Comparison of ENCODE assay signal across 15 mouse cellular contexts in the genomic region with DNA sequence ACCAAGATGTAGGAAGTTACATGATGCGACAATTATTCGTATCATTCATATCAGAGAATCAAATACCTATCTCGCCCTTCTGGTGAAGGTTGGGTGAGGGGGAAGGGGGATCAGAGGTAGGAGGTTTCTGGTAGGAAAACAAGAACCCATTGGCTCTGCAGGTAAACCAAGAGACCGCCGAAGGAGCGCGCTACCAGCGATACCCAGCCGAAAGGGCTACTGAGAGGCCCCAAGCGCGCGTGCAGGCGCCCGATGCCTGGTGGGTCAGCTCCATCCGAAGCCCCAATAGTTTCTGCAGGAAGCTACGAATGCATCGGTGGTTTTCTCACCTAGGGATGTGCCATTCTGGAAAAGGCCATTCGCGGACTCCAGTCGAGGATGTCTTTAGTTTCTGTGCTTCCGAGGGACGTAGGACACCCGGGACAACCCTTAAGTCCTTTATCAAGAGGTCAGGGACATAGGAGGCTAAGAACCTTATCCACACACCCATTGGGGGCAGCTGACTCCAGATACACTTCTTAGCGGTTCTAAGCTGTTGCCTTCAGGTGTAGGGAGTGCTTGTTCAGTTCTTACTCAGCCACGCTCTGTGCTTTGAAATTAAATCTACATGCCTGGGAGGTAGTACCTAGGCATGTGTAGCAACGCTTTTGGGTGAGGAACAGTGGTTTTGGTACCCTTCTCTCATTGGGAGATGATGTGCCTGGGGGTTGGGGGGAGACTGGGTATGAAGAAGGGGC. TPM values are rescaled to one million over a fixed set of nuclear protein-coding genes. Genes with fewer than 3 reads are reported as not detected.
A peak's percentile ranks its signal among the peaks of the same experiment; 100 is the strongest.
DNase-seq lines count a peak whose midpoint lies in the region; ATAC-seq lines count a peak whose summit lies in the region.
"Had no signal": no experiment of that assay in that cellular context is flagged by ENCODE, and none has a peak within 500 bp of the region (broad histone marks: within the 10 kb centered on the region; RNA-seq: fewer than 3 reads in every experiment).

No protein-coding gene starts in this region.

- no peak overlapping the region for H3K27ac ChIP-seq in hindbrain, embryonic 11.5 days (ENCODE audit: low read depth, low read length)
- H3K27ac ChIP-seq in hindbrain, embryonic 13.5 days, result no peak overlapping the region
- H3K27ac ChIP-seq in embryonic facial prominence, embryonic 13.5 days, result no peak overlapping the region
- H3K27ac ChIP-seq in forebrain, embryonic 14.5 days (ENCODE audit: low read depth, low read length), result peak overlapping the region; percentile 77
- H3K27ac ChIP-seq in midbrain, embryonic 14.5 days (replicated peaks; ENCODE audit: low read depth, low read length), result no peak overlapping the region
- H3K27ac ChIP-seq: liver, embryonic 15.5 days; stomach, embryonic 15.5 days had no signal

- H3K36me3 ChIP-seq in hindbrain, embryonic 11.5 days (ENCODE audit: control insufficient read depth, insufficient read depth, low read length), result no peaks in the 10 kb centered on the region
- H3K36me3 ChIP-seq in hindbrain, embryonic 13.5 days, result no peaks in the 10 kb centered on the region
- H3K36me3 ChIP-seq in embryonic facial prominence, embryonic 13.5 days, result no peaks in the 10 kb centered on the region
- H3K36me3 ChIP-seq in forebrain, embryonic 14.5 days (ENCODE audit: control insufficient read depth, insufficient read depth, low read length), result no peaks in the 10 kb centered on the region
- no peaks in the 10 kb centered on the region for H3K36me3 ChIP-seq in midbrain, embryonic 14.5 days (ENCODE audit: control insufficient read depth, insufficient read depth, low read length)
- H3K36me3 ChIP-seq: liver, embryonic 15.5 days; stomach, embryonic 15.5 days had no signal

- WGBS in hindbrain, embryonic 11.5 days, result under 1% methylated on average over 26 of the region's 26 CpGs
- WGBS in hindbrain, embryonic 13.5 days, result 1% methylated on average over 26 of the region's 26 CpGs
- 5% methylated on average over 26 of the region's 26 CpGs for WGBS in embryonic facial prominence, embryonic 13.5 days
- WGBS in forebrain, embryonic 14.5 days, result under 1% methylated on average over 26 of the region's 26 CpGs
- under 1% methylated on average over 26 of the region's 26 CpGs for WGBS in midbrain, embryonic 14.5 days

- no peak for ATAC-seq in hindbrain, embryonic 11.5 days (ENCODE audit: low FRiP score)
- ATAC-seq in hindbrain, embryonic 13.5 days (ENCODE audit: low FRiP score), result no peak
- no peak for ATAC-seq in embryonic facial prominence, embryonic 13.5 days (ENCODE audit: insufficient number of reproducible peaks, insufficient read depth, low FRiP score, low TSS enrichment, low read depth)
- peak; percentile 19; the same call in 1 of the 2 replicates for ATAC-seq in forebrain, embryonic 14.5 days
- no peak for ATAC-seq in midbrain, embryonic 14.5 days (ENCODE audit: low FRiP score, low TSS enrichment)
- no peak for ATAC-seq in activated CD4-positive, CD25-positive, alpha-beta regulatory T cell, adult 4 months
- ATAC-seq: inflammation-experienced regulatory T-cells, adult 6 months had no signal

- H3K9ac ChIP-seq in hindbrain, embryonic 11.5 days (ENCODE audit: low read depth, low read length), result no peak overlapping the region
- H3K9ac ChIP-seq in hindbrain, embryonic 13.5 days, result no peak overlapping the region
- H3K9ac ChIP-seq in embryonic facial prominence, embryonic 13.5 days, result no peak overlapping the region; the same call in 1 of the 2 replicates
- H3K9ac ChIP-seq in forebrain, embryonic 14.5 days (ENCODE audit: low read length), result peak overlapping the region; percentile 22
- no peak overlapping the region for H3K9ac ChIP-seq in midbrain, embryonic 14.5 days (replicated peaks; ENCODE audit: low read length)
- H3K9ac ChIP-seq: liver, embryonic 15.5 days; stomach, embryonic 15.5 days had no signal

- no peaks in the 10 kb centered on the region for H3K9me3 ChIP-seq in hindbrain, embryonic 11.5 days (ENCODE audit: control insufficient read depth, low read length)
- no peaks in the 10 kb centered on the region for H3K9me3 ChIP-seq in hindbrain, embryonic 13.5 days
- no peaks in the 10 kb centered on the region for H3K9me3 ChIP-seq in embryonic facial prominence, embryonic 13.5 days
- no peaks in the 10 kb centered on the region for H3K9me3 ChIP-seq in forebrain, embryonic 14.5 days (replicated peaks; ENCODE audit: control insufficient read depth, low read length)
- no peaks in the 10 kb centered on the region for H3K9me3 ChIP-seq in midbrain, embryonic 14.5 days (ENCODE audit: control insufficient read depth, low read length)
- H3K9me3 ChIP-seq: liver, embryonic 15.5 days; stomach, embryonic 15.5 days had no signal

- no peak overlapping the region for H3K4me2 ChIP-seq in hindbrain, embryonic 11.5 days (replicated peaks; ENCODE audit: low read depth, low read length)
- no peak overlapping the region for H3K4me2 ChIP-seq in hindbrain, embryonic 13.5 days
- H3K4me2 ChIP-seq in embryonic facial prominence, embryonic 13.5 days, result peak overlapping the region; percentile 30; the same call in 1 of the 2 replicates
- peak overlapping the region; percentile 37 for H3K4me2 ChIP-seq in forebrain, embryonic 14.5 days (ENCODE audit: low read length)
- no peak overlapping the region for H3K4me2 ChIP-seq in midbrain, embryonic 14.5 days (ENCODE audit: low read length)
- H3K4me2 ChIP-seq: liver, embryonic 15.5 days; stomach, embryonic 15.5 days had no signal

- no peaks in the 10 kb centered on the region for H3K4me1 ChIP-seq in hindbrain, embryonic 11.5 days (replicated peaks; ENCODE audit: control insufficient read depth, insufficient read depth, low read length)
- H3K4me1 ChIP-seq in hindbrain, embryonic 13.5 days (replicated peaks), result no peaks in the 10 kb centered on the region
- peaks cover 22% of the 10 kb centered on the region for H3K4me1 ChIP-seq in embryonic facial prominence, embryonic 13.5 days
- no peaks in the 10 kb centered on the region; the same call in 1 of the 2 replicates for H3K4me1 ChIP-seq in forebrain, embryonic 14.5 days (ENCODE audit: control insufficient read depth, insufficient read depth, low read length)
- no peaks in the 10 kb centered on the region for H3K4me1 ChIP-seq in midbrain, embryonic 14.5 days (ENCODE audit: control insufficient read depth, insufficient read depth, low read length)
- H3K4me1 ChIP-seq: liver, embryonic 15.5 days; stomach, embryonic 15.5 days had no signal

- peak; percentile 61 for DNase-seq in hindbrain, embryonic 11.5 days (ENCODE audit: low spot score)
- no peak for DNase-seq in forebrain, embryonic 14.5 days (ENCODE audit: low spot score)
- peak; percentile 37 for DNase-seq in midbrain, embryonic 14.5 days
- DNase-seq in lung, postnatal 36 days, result no peak
- DNase-seq: adrenal gland, postnatal 36 days; layer of hippocampus, adult 9-11 months; thymus, postnatal 36 days had no signal

- peaks cover 79% of the 10 kb centered on the region for H3K27me3 ChIP-seq in hindbrain, embryonic 11.5 days (ENCODE audit: control insufficient read depth, insufficient read depth, low read length)
- peaks cover 95% of the 10 kb centered on the region for H3K27me3 ChIP-seq in hindbrain, embryonic 13.5 days
- H3K27me3 ChIP-seq in embryonic facial prominence, embryonic 13.5 days, result peaks cover 90% of the 10 kb centered on the region
- H3K27me3 ChIP-seq in forebrain, embryonic 14.5 days (replicated peaks; ENCODE audit: control insufficient read depth, insufficient read depth, low read length), result peaks cover 71% of the 10 kb centered on the region
- peaks cover 78% of the 10 kb centered on the region for H3K27me3 ChIP-seq in midbrain, embryonic 14.5 days (ENCODE audit: control insufficient read depth, insufficient read depth, low read length)

- no peak overlapping the region for H3K4me3 ChIP-seq in hindbrain, embryonic 11.5 days (ENCODE audit: low read depth, low read length)
- H3K4me3 ChIP-seq in hindbrain, embryonic 13.5 days, result no peak overlapping the region
- H3K4me3 ChIP-seq in embryonic facial prominence, embryonic 13.5 days, result 0 out of 2 replicates have a peak overlapping the region, but pooled peaks have one; percentile 2
- peak overlapping the region; percentile 3; the same call in 1 of the 2 replicates for H3K4me3 ChIP-seq in forebrain, embryonic 14.5 days (ENCODE audit: low read depth, low read length)
- no peak overlapping the region for H3K4me3 ChIP-seq in midbrain, embryonic 14.5 days (replicated peaks; ENCODE audit: low read depth, low read length)
- H3K4me3 ChIP-seq: liver, embryonic 15.5 days; stomach, embryonic 15.5 days had no signal

RNA-seq across cellular contexts. Expression of a gene that starts 12.6 kb away (rescaled TPM):
- 0.29 and 0.65 TPM in 2 replicates for polyA plus RNA-seq in hindbrain, embryonic 11.5 days (2014; fragmentation: Nextera tagmentation; extraction: Ambion mirVana)
- 0.18 TPM in 1 of 2 replicates, not detected in the other for polyA plus RNA-seq in hindbrain, embryonic 13.5 days (2015; fragmentation: Nextera tagmentation; extraction: Ambion mirVana)
- 4.6 and 5.1 TPM in 2 replicates for polyA plus RNA-seq in embryonic facial prominence, embryonic 13.5 days (2015; fragmentation: Nextera tagmentation; extraction: Ambion mirVana)
- polyA plus RNA-seq in forebrain, embryonic 14.5 days (2014; fragmentation: Nextera tagmentation; extraction: Ambion mirVana), result 4.4 and 5.8 TPM in 2 replicates
- not detected in 2 replicates for polyA plus RNA-seq in midbrain, embryonic 14.5 days (2014; fragmentation: Nextera tagmentation; extraction: Ambion mirVana)
- not detected for polyA plus RNA-seq in activated CD4-positive, CD25-positive, alpha-beta regulatory T cell, adult 4 months (2017; shearing (Covaris generic))
- polyA plus RNA-seq: heart, embryonic 16.5 days; inflammation-experienced regulatory T-cells, adult 6 months; kidney, embryonic 16.5 days; liver, embryonic 15.5 days had no signal

RNA-seq across cellular contexts. Expression of a gene that starts 31.4 kb away (rescaled TPM):
- 2.3 and 6.2 TPM in 2 replicates for polyA plus RNA-seq in hindbrain, embryonic 11.5 days (2014; fragmentation: Nextera tagmentation; extraction: Ambion mirVana)
- 1.3 and 1.9 TPM in 2 replicates for polyA plus RNA-seq in hindbrain, embryonic 13.5 days (2015; fragmentation: Nextera tagmentation; extraction: Ambion mirVana)
- 44.3 and 54.9 TPM in 2 replicates for polyA plus RNA-seq in embryonic facial prominence, embryonic 13.5 days (2015; fragmentation: Nextera tagmentation; extraction: Ambion mirVana)
- polyA plus RNA-seq in forebrain, embryonic 14.5 days (2014; fragmentation: Nextera tagmentation; extraction: Ambion mirVana), result 55.7 and 77.2 TPM in 2 replicates
- polyA plus RNA-seq in midbrain, embryonic 14.5 days (2014; fragmentation: Nextera tagmentation; extraction: Ambion mirVana), result 0.26 and 0.82 TPM in 2 replicates
- polyA plus RNA-seq in activated CD4-positive, CD25-positive, alpha-beta regulatory T cell, adult 4 months (2017; shearing (Covaris generic)), result not detected
- polyA plus RNA-seq: inflammation-experienced regulatory T-cells, adult 6 months; liver, embryonic 15.5 days had no signal

Comparison
In these comparisons a context has a peak if more than half of its experiments do, and no peak if none do; other contexts are left out.
1. DNase-seq: peak in hindbrain, embryonic 11.5 days (single experiment) and midbrain, embryonic 14.5 days (single experiment); none in forebrain, embryonic 14.5 days (single experiment) and lung, postnatal 36 days (single experiment).
2. H3K4me2 ChIP-seq: peak in embryonic facial prominence, embryonic 13.5 days (single experiment) and forebrain, embryonic 14.5 days (single experiment); none in hindbrain, embryonic 11.5 days (single experiment), hindbrain, embryonic 13.5 days (single experiment) and midbrain, embryonic 14.5 days (single experiment).
3. H3K4me3 ChIP-seq: peak in embryonic facial prominence, embryonic 13.5 days (single experiment) and forebrain, embryonic 14.5 days (single experiment); none in hindbrain, embryonic 11.5 days (single experiment), hindbrain, embryonic 13.5 days (single experiment) and midbrain, embryonic 14.5 days (single experiment).